Mouse (Mus musculus): ENCODE measurements around the gene Klhl30.

GRCm38 (mm10) chr1:91405406-91406169 is 54.8 kb downstream of the Klhl30 start:
- TF ChIP-seq CTCF (IDR thresholded peaks at IDR 0.05; ENCODE audit: control insufficient read depth, insufficient read depth, insufficient read length): no peak
- no peak for TF ChIP-seq USF1 (IDR thresholded peaks at IDR 0.05; ENCODE audit: low read depth)
- TF ChIP-seq CEBPB (IDR thresholded peaks at IDR 0.05; ENCODE audit: low read depth): no peak

Measured in C2C12 (cell line).